Mouse (Mus musculus): Measurements from ENCODE around the gene Gm15294.

DNA sequence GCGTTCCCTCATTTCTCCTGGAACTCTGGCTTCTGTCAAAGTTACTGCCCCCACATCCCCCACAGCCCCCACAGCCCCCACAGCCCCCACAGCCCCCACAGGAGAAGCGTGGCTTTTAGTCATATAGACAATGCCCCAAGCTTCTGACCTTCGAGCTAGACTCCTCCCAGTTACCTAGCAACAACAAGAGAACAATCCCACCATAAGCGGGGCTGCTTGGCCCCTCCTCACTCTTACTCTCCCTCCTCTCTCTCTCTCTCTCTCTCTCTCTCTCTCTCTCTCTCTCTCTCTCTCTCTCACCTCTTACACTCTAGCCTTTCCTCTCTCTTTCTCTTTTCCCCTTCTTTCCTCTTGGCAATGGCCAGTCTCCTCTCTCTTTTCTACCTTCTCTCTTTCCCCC, 1.4 kb downstream of the Gm15294 start:
- no peak for TF ChIP-seq POLR2A (IDR thresholded peaks at IDR 0.05; ENCODE audit: borderline replicate concordance, control insufficient read depth, low read depth, low read length)
- TF ChIP-seq CTCF (IDR thresholded peaks at IDR 0.05; ENCODE audit: control insufficient read depth, insufficient read depth, low read length): no peak
